Mouse (Mus musculus) stomach, postnatal 0 days (tissue): ENCODE data around the gene Thsd4.

Experiments
- CTCF ChIP-seq: IDR thresholded peaks from 2 replicates; pipeline ENCODE4 v1.5.1; 2016; ENCODE audit warnings: antibody characterized with exemption, low read depth, mild to moderate bottlenecking, moderate library complexity
- EP300 ChIP-seq: optimal IDR thresholded peaks from 2 replicates; pipeline ENCODE3; 2016; ENCODE audit warnings: antibody characterized with exemption

- TF ChIP-seq CTCF (no peak), EP300 (no peak)
Observed at GRCm38 (mm10) chr9:60367617-60368305, 154.1 kb downstream of the Thsd4 start.
